Mouse (Mus musculus): Measurements from ENCODE around the gene Pum3.

DNA sequence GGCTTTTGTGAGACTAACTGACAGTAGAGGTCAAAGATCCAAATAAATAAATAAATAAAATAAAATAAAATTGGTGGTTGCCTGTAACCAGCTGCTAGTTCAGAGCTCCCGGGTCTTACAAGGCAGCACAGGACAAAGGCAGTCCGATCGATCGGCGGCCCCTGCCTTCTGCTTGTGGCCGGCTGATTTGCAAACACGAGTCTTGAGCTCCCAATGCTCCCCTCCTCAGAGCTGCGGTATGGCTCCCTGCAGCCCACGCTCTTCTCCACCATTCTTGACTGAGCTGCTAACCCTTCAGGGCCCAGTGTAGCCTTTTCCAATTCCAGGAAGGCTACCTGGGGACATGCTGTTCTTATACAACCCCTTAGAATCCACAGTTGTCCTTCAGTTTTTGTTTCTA is 31.8 kb downstream of the Pum3 start:
- no peak for TF ChIP-seq CTCF (IDR thresholded peaks at IDR 0.05; ENCODE audit: extremely low read depth, insufficient read length, insufficient replicate concordance, low read depth, low read length)
- TF ChIP-seq POLR2A (IDR thresholded peaks at IDR 0.05; ENCODE audit: low read depth, low read length), result no peak

Measured in small intestine, adult 2 months (tissue).